Mouse (Mus musculus) 416B (cell line): ENCODE results near the gene Arhgef16.

Source experiments
- DNase-seq: peaks from one replicate; pipeline ENCODE4 v3.0.0; 2011; ENCODE audit warnings: low read depth

The Arhgef16 gene

GRCm38 (mm10) chr4:154301466-154301881, at the start of gene Arhgef16:
Arhgef16 (minus strand) TSS chr4:154301676.
- peak; percentile 34 for DNase-seq

- no peak for DNase-seq
Measured at GRCm38 (mm10) chr4:154348197-154348786, 46.8 kb upstream of the Arhgef16 start.

DNA sequence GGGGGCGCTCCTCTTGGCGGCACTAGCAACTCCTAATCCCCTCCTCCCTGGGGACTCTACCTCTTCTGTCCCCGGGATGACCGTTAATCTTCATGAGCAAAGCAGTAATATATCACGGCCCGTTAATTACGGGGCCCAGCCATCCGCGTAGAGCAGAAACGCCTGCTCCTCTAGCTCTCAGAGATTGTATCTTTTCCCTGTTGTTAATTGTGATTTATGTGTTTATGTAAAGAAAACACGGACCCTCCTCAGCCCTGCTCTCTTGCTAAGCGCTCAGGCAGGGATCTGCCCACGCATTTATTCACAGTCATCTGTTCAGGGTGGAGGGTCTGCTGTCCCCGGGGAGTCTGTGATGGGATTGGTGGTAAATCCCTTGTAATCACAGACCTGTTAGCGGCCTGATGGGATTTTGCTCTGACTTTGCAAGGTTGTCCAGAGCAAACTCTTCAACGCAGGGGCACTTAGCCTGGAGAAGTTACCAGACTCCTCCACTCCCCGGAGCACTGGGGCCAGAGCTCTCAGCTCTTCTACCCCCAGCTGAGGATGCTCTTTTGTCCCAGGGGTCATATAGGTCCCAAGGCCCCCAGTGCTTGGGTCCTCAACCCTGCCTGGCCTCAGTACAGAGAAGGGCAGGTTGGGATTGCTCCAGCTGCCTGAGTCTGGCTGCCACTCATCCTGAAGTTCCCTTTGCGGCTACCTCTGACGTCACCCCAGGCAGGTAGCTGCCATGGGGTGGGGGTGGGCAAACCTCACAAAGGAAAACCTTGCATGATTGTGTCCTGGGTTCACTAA, 45.5 kb upstream of the Arhgef16 start:
- DNase-seq, result no peak

GRCm38 (mm10) chr4:154336650-154337049, 35.2 kb upstream of the Arhgef16 start:
- no peak for DNase-seq

DNA sequence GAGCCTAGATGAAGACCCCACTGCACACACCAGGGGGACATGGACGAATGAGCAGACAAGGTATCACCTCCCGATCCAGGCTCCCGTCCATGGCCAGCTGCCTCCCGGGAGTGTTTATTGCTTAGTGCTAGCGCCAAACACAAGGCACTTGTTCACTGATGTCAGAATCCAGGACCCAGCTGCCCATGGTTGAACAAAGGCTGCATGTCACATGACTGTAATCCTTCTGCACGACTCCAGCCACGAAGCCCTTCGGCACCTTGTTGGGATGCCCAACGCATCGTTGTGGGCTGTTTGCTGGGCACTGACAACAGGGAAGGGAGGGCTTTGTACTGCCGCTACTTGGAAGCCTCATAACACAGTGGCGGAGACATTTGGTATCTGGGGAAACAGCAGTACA, 34.3 kb upstream of the Arhgef16 start, which contains the start of gene B230104I21Rik:
Gene B230104I21Rik (plus strand): TSS at position 367 of the 400 bp plus-strand sequence.
- no peak for DNase-seq

DNA sequence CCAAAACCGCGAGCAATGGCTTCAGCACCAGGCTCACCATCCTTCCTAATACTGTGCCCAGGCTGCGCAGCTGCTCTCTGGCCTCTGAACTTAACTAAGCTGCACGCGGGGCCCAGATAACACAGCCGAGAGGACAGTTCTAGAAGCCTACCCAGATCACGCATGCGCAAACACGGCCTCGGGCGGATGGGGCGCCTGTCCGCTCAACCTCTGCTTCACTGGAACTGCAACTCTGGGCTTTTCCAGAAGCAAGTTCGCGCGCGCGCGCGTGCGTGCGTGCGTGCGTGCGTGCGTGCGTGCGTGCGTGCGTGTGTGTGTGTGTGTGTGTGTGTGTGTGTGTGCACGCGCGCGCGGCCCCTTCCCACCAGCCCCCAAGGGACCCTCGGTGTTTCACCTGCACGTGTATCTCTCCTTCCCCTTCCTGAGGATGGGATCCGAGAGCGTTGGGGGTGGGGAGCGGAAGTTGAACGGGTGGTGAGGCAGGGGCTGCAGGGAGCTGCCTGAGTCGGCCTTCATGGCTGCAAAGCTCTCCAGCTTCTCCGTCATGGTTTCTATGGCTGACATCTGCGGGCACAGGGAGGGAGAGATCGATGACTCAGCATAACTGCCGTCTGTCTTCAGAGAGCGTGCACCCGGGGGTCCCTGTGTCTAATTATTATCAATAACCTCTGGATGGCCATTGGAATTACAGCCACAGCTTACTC, 33.4 kb upstream of the Arhgef16 start:
- no peak for DNase-seq

GRCm38 (mm10) chr4:154333300-154333699, 31.8 kb upstream of the Arhgef16 start:
- no peak for DNase-seq

DNA sequence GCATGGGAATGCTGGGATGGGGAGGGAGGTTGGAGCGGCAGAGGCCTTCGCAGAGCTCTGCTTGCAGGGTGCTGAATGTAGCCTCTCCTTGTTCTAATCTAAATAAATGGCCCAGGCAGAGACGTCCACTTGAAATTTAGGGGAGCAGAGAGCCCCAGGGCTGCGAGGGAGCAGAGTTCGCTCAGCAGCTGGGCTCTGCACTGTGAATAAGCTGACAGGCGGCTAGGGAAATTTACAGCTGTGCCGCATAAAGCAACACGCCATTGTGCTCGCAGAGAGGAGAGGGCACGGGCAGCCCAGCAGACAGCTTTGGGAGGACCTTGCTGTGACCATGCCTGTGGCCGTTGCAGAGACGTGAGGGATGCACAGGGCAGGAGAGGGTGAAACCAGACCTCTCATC, 29.8 kb upstream of the Arhgef16 start:
- DNase-seq, result no peak

GRCm38 (mm10) chr4:154330001-154330400, 28.5 kb upstream of the Arhgef16 start:
- no peak for DNase-seq

DNA sequence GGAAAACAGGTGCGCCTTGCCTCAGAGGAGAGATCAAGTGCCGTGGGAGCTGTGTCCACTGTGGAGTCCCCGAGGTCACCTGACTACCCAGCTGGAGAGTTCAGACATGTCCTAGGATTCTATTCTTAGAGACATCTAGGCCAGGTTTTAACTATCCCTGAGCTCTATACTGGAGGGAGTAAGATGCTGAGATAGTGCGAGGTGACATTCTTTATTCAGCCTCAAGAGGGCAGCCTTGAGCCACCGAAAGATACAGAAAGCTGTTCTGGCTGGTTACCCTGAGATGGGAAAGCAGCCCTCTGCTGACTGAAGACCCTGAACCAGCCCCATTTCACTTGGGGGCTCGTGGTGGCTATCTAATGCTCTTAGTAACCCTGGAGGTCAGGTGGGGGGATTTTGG, 27.4 kb upstream of the Arhgef16 start:
- peak; percentile 25 for DNase-seq

- no peak for DNase-seq
Measured at GRCm38 (mm10) chr4:154328431-154328830, 27.0 kb upstream of the Arhgef16 start.

GRCm38 (mm10) chr4:154325410-154325809, 23.9 kb upstream of the Arhgef16 start:
- no peak for DNase-seq

DNA sequence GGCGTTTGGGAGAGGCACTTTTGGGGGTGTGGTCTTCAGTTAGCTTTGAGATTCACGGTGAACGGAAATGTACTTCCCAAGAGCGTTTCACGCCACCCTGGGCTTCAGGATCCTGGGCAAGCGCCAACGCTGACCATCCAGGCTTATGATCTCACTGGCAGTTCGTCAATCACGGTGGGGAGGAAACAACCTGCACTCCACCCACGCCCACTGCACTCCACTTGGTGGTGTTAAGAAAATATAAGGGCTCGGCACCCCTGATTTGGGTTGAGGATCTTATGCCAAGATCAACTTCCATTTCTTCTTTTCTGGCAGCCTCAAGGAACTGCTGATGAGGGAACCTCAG, 12.1 kb upstream of the Arhgef16 start:
- no peak for DNase-seq

- DNase-seq, result no peak
Measured at GRCm38 (mm10) chr4:154312935-154313621, 11.6 kb upstream of the Arhgef16 start.

DNA sequence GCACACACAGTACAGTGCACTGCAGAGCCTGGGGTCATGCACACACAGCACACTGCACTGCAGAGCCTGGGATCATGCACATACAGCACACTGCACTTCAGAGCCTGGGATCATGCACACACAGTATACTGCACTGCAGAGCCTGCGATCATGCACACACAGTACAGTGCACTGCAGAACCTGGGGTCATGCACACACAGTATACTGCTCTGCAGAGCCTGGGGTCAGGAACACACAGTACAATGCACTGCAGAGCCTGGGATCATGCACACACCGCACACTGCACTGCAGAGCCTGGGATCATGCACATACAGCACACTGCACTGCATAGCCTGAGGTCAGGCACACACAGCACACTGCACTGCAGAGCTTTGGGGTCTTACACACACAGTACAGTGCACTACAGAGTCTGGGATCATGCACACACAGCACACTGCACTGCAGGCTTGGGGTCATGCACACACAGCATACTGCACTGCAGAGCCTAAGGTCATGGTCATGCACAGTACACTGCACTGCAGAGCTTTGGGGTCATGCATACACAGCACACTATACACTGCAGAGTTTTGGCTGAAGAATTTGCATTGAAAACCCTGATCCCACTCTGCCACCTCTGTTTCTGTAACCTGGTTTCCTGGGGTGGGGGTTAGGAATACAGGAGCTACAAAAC, 10.8 kb upstream of the Arhgef16 start:
- no peak for DNase-seq

- DNase-seq, result no peak
Measured at GRCm38 (mm10) chr4:154310576-154311262, 9.2 kb upstream of the Arhgef16 start.

- no peak for DNase-seq
Measured at GRCm38 (mm10) chr4:154309131-154309530, 7.7 kb upstream of the Arhgef16 start.

DNA sequence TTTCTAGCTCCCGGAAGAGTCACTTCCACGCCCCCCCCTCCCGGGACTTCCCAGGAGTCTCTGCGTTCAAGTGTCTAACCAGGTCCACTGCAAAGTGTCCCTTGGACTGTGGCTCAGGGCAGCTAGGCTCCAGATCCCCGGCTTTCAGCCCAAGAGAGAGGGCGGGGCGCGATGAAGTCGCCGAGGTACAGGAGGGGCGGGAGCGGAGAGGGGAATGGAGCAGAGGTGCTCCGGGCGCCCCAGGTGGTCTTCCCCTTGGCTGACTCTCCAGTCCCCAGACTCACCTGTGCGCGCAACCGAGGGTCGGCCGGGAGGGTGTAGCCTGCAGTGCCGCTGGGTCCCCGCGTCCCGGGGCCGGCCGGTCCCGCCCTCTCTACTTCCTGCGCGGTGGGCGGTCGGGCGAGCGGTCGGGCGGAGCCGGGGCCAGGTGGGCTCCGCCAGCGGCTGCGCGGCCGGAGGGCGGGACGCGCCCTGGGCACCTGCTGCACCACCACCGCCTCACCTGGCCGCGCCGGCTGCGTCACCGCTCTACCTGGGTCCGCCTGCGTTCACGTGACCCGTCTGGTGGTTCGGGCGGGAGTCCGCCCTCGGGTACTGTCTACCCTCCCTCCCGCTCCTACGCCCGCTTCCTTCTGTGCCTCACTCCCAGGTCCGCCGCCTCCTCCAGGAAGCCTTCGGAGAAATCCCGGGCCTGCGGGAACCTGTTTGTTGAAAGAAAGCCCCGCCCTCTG, 1.8 kb downstream of the Arhgef16 start:
- no peak for DNase-seq

DNA sequence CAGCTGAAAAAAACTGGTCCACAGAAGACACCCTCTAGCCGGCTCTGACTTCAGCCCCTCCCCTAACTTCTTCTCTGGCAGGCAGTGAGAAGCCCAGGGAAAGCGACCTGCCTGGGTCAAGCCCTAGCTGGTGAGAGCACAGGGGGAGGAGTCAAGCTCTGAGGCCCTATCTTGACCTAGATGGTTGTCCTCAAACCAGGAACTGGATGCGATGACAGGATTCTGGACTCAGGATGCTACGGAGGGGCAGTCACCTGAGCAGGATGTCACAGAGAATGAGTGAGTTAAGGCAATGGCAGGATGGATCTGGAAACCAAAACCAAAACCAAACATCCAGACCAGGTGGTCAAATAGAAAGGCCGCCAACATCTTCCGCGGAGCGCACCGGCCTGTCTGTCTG, 3.7 kb downstream of the Arhgef16 start:
- DNase-seq, result no peak

DNA sequence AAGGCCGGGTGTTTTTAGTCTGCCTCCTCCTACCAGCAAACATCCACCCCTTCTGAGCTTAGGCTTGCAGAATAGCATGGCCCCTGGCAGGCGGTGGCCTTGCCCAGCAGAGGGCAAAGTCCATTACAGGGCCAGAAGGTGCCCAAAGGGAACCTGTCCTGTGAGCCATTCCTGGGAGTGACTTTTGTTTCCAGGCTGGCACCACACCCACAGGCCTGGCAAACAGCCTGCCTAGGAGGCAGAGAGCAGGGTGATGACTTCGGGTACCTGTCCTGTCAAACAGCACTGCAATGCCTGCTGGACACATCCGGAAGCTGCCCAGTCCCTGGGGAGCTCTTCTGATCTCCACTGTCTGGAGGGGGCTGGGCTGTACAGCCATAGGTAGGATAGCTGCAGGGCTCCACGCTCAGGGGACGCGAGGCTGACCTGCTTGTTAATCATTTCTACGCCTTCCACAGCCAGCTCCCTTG, 7.2 kb downstream of the Arhgef16 start:
- no peak for DNase-seq
